26 mouse cellular contexts compared by ENCODE assay signal in the genomic region with DNA sequence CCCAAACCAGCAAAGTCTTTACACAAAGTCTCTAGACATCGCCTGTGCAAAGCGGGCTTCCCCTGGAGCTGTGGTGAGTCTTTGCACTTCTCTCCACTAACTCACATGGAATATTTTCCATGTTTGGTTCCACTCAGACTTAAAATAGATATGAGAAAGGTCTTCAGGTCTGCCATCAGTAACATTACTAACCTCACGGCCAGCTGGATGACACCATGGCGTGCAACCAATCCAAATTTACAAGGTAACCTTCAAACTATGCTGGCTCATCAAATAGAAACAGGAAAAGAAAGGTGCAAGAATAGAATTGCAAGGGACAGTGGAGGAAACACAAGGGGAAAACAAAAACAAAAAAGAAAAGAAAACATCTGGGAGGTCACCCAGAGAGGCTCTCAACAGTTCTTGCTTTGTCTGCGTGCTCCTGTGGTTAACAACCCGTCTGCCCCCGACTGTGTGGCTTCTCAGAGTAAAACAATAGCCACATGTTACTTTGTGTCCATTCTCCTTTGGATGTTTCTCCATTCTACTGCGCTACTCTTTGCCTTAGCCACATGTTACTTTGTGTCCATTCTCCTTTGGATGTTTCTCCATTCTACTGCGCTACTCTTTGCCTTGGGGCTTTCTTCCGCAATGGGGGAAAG.
DNase-seq lines count a peak whose midpoint lies in the region; ATAC-seq and TF ChIP-seq lines count a peak whose summit lies in the region.
"Had no signal": no experiment of that assay in that cellular context is flagged by ENCODE, and none has a peak within 500 bp of the region (broad histone marks: within the 10 kb centered on the region; RNA-seq: fewer than 3 reads in every experiment).

No protein-coding gene starts in this region.

- peak overlapping the region; percentile 95 for H3K27ac ChIP-seq in gastrocnemius, adult 2 months
- no peak overlapping the region for H3K27ac ChIP-seq in heart, embryonic 10.5 days
- H3K27ac ChIP-seq in hindbrain, embryonic 12.5 days = no peak overlapping the region
- H3K27ac ChIP-seq: embryonic facial prominence, embryonic 12.5 days; embryonic facial prominence, embryonic 15.5 days; heart, embryonic 13.5 days; hindbrain, embryonic 13.5 days; intestine, embryonic 15.5 days had no signal

- no peak for ATAC-seq in hindbrain, embryonic 12.5 days (ENCODE audit: low FRiP score)
- ATAC-seq: forebrain, embryonic 14.5 days; forebrain, postnatal 0 days; hindbrain, embryonic 16.5 days; intestine, embryonic 15.5 days had no signal

- 75% methylated on average over 10 of the region's 10 CpGs for WGBS in heart, embryonic 10.5 days
- WGBS in hindbrain, embryonic 12.5 days = 49% methylated on average over 10 of the region's 10 CpGs

- TF ChIP-seq CTCF in gastrocnemius, adult 2 months (IDR thresholded peaks at IDR 0.05) = no peak

- H3K9me3 ChIP-seq in heart, embryonic 10.5 days = no peaks in the 10 kb centered on the region
- no peaks in the 10 kb centered on the region; the same call in 1 of the 2 replicates for H3K9me3 ChIP-seq in hindbrain, embryonic 12.5 days (replicated peaks)
- H3K9me3 ChIP-seq: embryonic facial prominence, embryonic 12.5 days; embryonic facial prominence, embryonic 15.5 days; heart, embryonic 13.5 days; hindbrain, embryonic 13.5 days; intestine, embryonic 15.5 days had no signal

- H3K4me3 ChIP-seq in gastrocnemius, adult 2 months = peak overlapping the region; percentile 76
- no peak overlapping the region for H3K4me3 ChIP-seq in heart, embryonic 10.5 days
- H3K4me3 ChIP-seq in hindbrain, embryonic 12.5 days = no peak overlapping the region
- H3K4me3 ChIP-seq: embryonic facial prominence, embryonic 12.5 days; embryonic facial prominence, embryonic 15.5 days; heart, embryonic 13.5 days; hindbrain, embryonic 13.5 days; intestine, embryonic 15.5 days had no signal

- intact Hi-C loops in gastrocnemius, adult 2 months (cut with DNase I) = no loop called here

- peaks cover 37% of the 10 kb centered on the region for H3K36me3 ChIP-seq in heart, embryonic 10.5 days
- H3K36me3 ChIP-seq in hindbrain, embryonic 12.5 days = no peaks in the 10 kb centered on the region
- H3K36me3 ChIP-seq: embryonic facial prominence, embryonic 12.5 days; hindbrain, embryonic 13.5 days had no signal

- DNase-seq in gastrocnemius, adult 2 months = peak; percentile 65
- no peak for DNase-seq in gastrocnemius, postnatal 25 days
- DNase-seq in heart, embryonic 10.5 days (ENCODE audit: low spot score) = peak; percentile 28
- no peak for DNase-seq in heart, adult 18-20 months
- peak; percentile 73 for DNase-seq in testis, postnatal 14 days (ENCODE audit: low spot score)
- DNase-seq in testis, postnatal 10 days (ENCODE audit: low spot score) = no peak
- DNase-seq: adrenal gland, adult 2 months; adrenal gland, postnatal 14 days; B cell, adult 2 months; cerebellum, adult 11 months; cerebellum, adult 2 months; cerebellum, adult 9-11 months; cerebellum, postnatal 25 days; forebrain, postnatal 0 days; heart, postnatal 14 days; kidney, adult 11 months; kidney, adult 8-10 months had no signal

- no peaks in the 10 kb centered on the region for H3K27me3 ChIP-seq in heart, embryonic 10.5 days (ENCODE audit: insufficient read depth, poor library complexity, severe bottlenecking)
- H3K27me3 ChIP-seq in hindbrain, embryonic 12.5 days = no peaks in the 10 kb centered on the region
- H3K27me3 ChIP-seq: CH12.LX; embryonic facial prominence, embryonic 12.5 days; embryonic facial prominence, embryonic 15.5 days; heart, embryonic 13.5 days; hindbrain, embryonic 13.5 days; intestine, embryonic 15.5 days had no signal

- no peak overlapping the region for H3K4me2 ChIP-seq in hindbrain, embryonic 12.5 days (replicated peaks)
- H3K4me2 ChIP-seq: embryonic facial prominence, embryonic 12.5 days; embryonic facial prominence, embryonic 15.5 days; heart, embryonic 13.5 days; hindbrain, embryonic 13.5 days; intestine, embryonic 15.5 days had no signal

- H3K9ac ChIP-seq in hindbrain, embryonic 12.5 days = no peak overlapping the region
- H3K9ac ChIP-seq: embryonic facial prominence, embryonic 12.5 days; embryonic facial prominence, embryonic 15.5 days; forebrain, postnatal 0 days; heart, embryonic 13.5 days; hindbrain, embryonic 13.5 days; intestine, embryonic 15.5 days had no signal

- H3K4me1 ChIP-seq in heart, embryonic 10.5 days = peaks cover 51% of the 10 kb centered on the region
- H3K4me1 ChIP-seq in hindbrain, embryonic 12.5 days = peaks cover 3% of the 10 kb centered on the region; the same call in 1 of the 2 replicates

Comparison
In these comparisons a context has a peak if more than half of its experiments do, and no peak if none do; other contexts are left out.
1. DNase-seq: peak in gastrocnemius, adult 2 months (single experiment), heart, embryonic 10.5 days (single experiment) and testis, postnatal 14 days (single experiment); none in gastrocnemius, postnatal 25 days (single experiment), heart, adult 18-20 months (0 of 2) and testis, postnatal 10 days (single experiment).